Mouse (Mus musculus) c-Kit-negative CD71-positive TER-119-positive erythroid progenitor cells, embryonic 14.5 days (primary cell): Measurements from ENCODE around the gene Cyp4f18.
"Not testable (repeated sequence)": the region's sequence is repeated elsewhere in the genome, so short reads cannot be mapped to it uniquely, and the experiment has no call there.

Experiments
- DNase-seq: peaks from one replicate; pipeline ENCODE4 v3.0.0-alpha.2; 2013; ENCODE audit warnings: low read depth, low spot score

Cyp4f18 gene

GRCm38 (mm10) chr8:72009473-72009872, at the start of gene Cyp4f18:
TSS of gene Cyp4f18 (minus strand) at chr8:72009626.
- DNase-seq, result no peak

GRCm38 (mm10) chr8:72057643-72058042, 48.2 kb upstream of the Cyp4f18 start:
- DNase-seq, result not testable (repeated sequence)

- not testable (repeated sequence) for DNase-seq
Observed at GRCm38 (mm10) chr8:72054633-72055032, 45.2 kb upstream of the Cyp4f18 start.

GRCm38 (mm10) chr8:72042493-72042892, 33.1 kb upstream of the Cyp4f18 start:
- no peak for DNase-seq

GRCm38 (mm10) chr8:72040918-72041317, 31.5 kb upstream of the Cyp4f18 start, which contains the start of gene Olfr372:
TSS of gene Olfr372 (plus strand) at chr8:72041218.
- DNase-seq, result not testable (repeated sequence)

GRCm38 (mm10) chr8:72032926-72033325, 23.5 kb upstream of the Cyp4f18 start:
- DNase-seq, result not testable (repeated sequence)

- DNase-seq, result not testable (repeated sequence)
Observed at GRCm38 (mm10) chr8:72024886-72025285, 15.5 kb upstream of the Cyp4f18 start.

- no peak for DNase-seq
Observed at GRCm38 (mm10) chr8:72019816-72020215, 10.4 kb upstream of the Cyp4f18 start.

GRCm38 (mm10) chr8:72019022-72019421, 9.6 kb upstream of the Cyp4f18 start:
- DNase-seq, result not testable (repeated sequence)

- DNase-seq, result no peak
Observed at GRCm38 (mm10) chr8:72018141-72018540, 8.7 kb upstream of the Cyp4f18 start.

- not testable (repeated sequence) for DNase-seq
Observed at GRCm38 (mm10) chr8:72017339-72017738, 7.9 kb upstream of the Cyp4f18 start.

- DNase-seq, result not testable (repeated sequence)
Observed at GRCm38 (mm10) chr8:72013506-72014228, 4.2 kb upstream of the Cyp4f18 start.

GRCm38 (mm10) chr8:72008134-72008641, 1.2 kb downstream of the Cyp4f18 start:
- DNase-seq, result no peak

GRCm38 (mm10) chr8:72006763-72007162, 2.7 kb downstream of the Cyp4f18 start:
- no peak for DNase-seq

- DNase-seq, result no peak
Observed at GRCm38 (mm10) chr8:72005912-72006311, 3.5 kb downstream of the Cyp4f18 start.

- DNase-seq, result no peak
Observed at GRCm38 (mm10) chr8:72002942-72003341, 6.5 kb downstream of the Cyp4f18 start.

GRCm38 (mm10) chr8:72000223-72000622, 9.2 kb downstream of the Cyp4f18 start:
- no peak for DNase-seq

GRCm38 (mm10) chr8:71999434-71999833, 10.0 kb downstream of the Cyp4f18 start:
- DNase-seq, result no peak

- no peak for DNase-seq
Observed at GRCm38 (mm10) chr8:71988867-71989599, 20.4 kb downstream of the Cyp4f18 start.

- DNase-seq, result no peak
Observed at GRCm38 (mm10) chr8:71988110-71988866, 21.1 kb downstream of the Cyp4f18 start.

- no peak for DNase-seq
Observed at GRCm38 (mm10) chr8:71984601-71985000, 24.8 kb downstream of the Cyp4f18 start.

- DNase-seq, result no peak
Observed at GRCm38 (mm10) chr8:71981456-71981855, 28.0 kb downstream of the Cyp4f18 start.
